Mouse (Mus musculus) left cerebral cortex, postnatal 4 days (tissue): Measurements from ENCODE around the gene Wnt7b. TPM values are rescaled to one million over a fixed set of nuclear protein-coding genes. Genes with fewer than 3 reads are reported as not detected.

Experiments used
- DNase-seq: peaks from one replicate; pipeline ENCODE4 v3.0.0-alpha.2; 2022
- intact Hi-C: fragments of 180-260 bp; cut with DNase I; formaldehyde crosslinking; loops from one replicate; pipeline ENCODE4 v1.15.1; 2025
- total RNA-seq, 2 experiments: library from RNA; stranded (reverse); gene quantifications; 2 replicates each; pipeline ENCODE4 v1.2.3; 2021

The Wnt7b gene
- total RNA-seq, 2 experiments from 2014 or later: 65.6 to 67.5 TPM

GRCm38 (mm10) chr15:85574558-85574957, 7.7 kb downstream of the Wnt7b start:
- no peak for DNase-seq
- intact Hi-C loops: loop anchor here (10.0 kb wide), 1 partner anchor 80 kb away; no protein-coding TSS in a partner anchor

- intact Hi-C loops: loop anchor here (10.0 kb wide), 1 partner anchor 79 kb away; no protein-coding TSS in a partner anchor
- no peak for DNase-seq
Measured at GRCm38 (mm10) chr15:85574086-85574485, 8.2 kb downstream of the Wnt7b start.

- no peak for DNase-seq
Measured at GRCm38 (mm10) chr15:85572619-85573254, 9.5 kb downstream of the Wnt7b start.

GRCm38 (mm10) chr15:85569995-85570734, 12.1 kb downstream of the Wnt7b start:
- no peak for DNase-seq
- intact Hi-C loops: loop anchor here (10.0 kb wide), 1 partner anchor 75 kb away; no protein-coding TSS in a partner anchor

More at GRCm38 (mm10) chr15:85572619-85573254, 9.5 kb downstream of the Wnt7b start:
- intact Hi-C loops: loop anchor here (10.0 kb wide), 1 partner anchor 78 kb away; no protein-coding TSS in a partner anchor

GRCm38 (mm10) chr15:85569167-85569797, 13.0 kb downstream of the Wnt7b start:
- DNase-seq: peak; percentile 52
- intact Hi-C loops: no loop called here

- no peak for DNase-seq
- intact Hi-C loops: no loop called here
Measured at GRCm38 (mm10) chr15:85568402-85568801, 13.9 kb downstream of the Wnt7b start.

- intact Hi-C loops: no loop called here
- peak; percentile 62 for DNase-seq
Measured at GRCm38 (mm10) chr15:85564966-85565365, 17.3 kb downstream of the Wnt7b start.

GRCm38 (mm10) chr15:85564034-85564769, 18.1 kb downstream of the Wnt7b start:
- intact Hi-C loops: no loop called here
- DNase-seq: peak; percentile 49

- intact Hi-C loops: no loop called here
- DNase-seq: no peak
Measured at GRCm38 (mm10) chr15:85561953-85562352, 20.3 kb downstream of the Wnt7b start.

GRCm38 (mm10) chr15:85560830-85561229, 21.4 kb downstream of the Wnt7b start:
- intact Hi-C loops: no loop called here
- no peak for DNase-seq

- DNase-seq: peak; percentile 82
- intact Hi-C loops: no loop called here
Measured at GRCm38 (mm10) chr15:85558840-85559540, 23.3 kb downstream of the Wnt7b start.

- intact Hi-C loops: no loop called here
- DNase-seq: peak; percentile 83
Measured at GRCm38 (mm10) chr15:85555799-85556198, 26.5 kb downstream of the Wnt7b start.

- intact Hi-C loops: no loop called here
- DNase-seq: no peak
Measured at GRCm38 (mm10) chr15:85553421-85553820, 28.9 kb downstream of the Wnt7b start.

- no peak for DNase-seq
- intact Hi-C loops: no loop called here
Measured at GRCm38 (mm10) chr15:85546500-85546899, 35.8 kb downstream of the Wnt7b start.

- no peak for DNase-seq
- intact Hi-C loops: no loop called here
Measured at GRCm38 (mm10) chr15:85545369-85545768, 36.9 kb downstream of the Wnt7b start.

- no peak for DNase-seq
- intact Hi-C loops: no loop called here
Measured at GRCm38 (mm10) chr15:85538170-85538569, 44.1 kb downstream of the Wnt7b start.

- no peak for DNase-seq
- intact Hi-C loops: no loop called here
Measured at GRCm38 (mm10) chr15:85537151-85537550, 45.1 kb downstream of the Wnt7b start.

- no peak for DNase-seq
- intact Hi-C loops: no loop called here
Measured at GRCm38 (mm10) chr15:85534646-85535045, 47.6 kb downstream of the Wnt7b start.

- DNase-seq: no peak
- intact Hi-C loops: no loop called here
Measured at GRCm38 (mm10) chr15:85534215-85534614, 48.1 kb downstream of the Wnt7b start.

GRCm38 (mm10) chr15:85532063-85532462, 50.2 kb downstream of the Wnt7b start:
- intact Hi-C loops: no loop called here
- DNase-seq: no peak
